Mouse (Mus musculus) kidney, adult 2 months (tissue): Measurements from ENCODE around the gene Cabp2. TPM values are rescaled to one million over a fixed set of nuclear protein-coding genes. Genes with fewer than 3 reads are reported as not detected.

Experiments used
- DNase-seq: peaks from one replicate; pipeline ENCODE4 v3.0.0; 2021
- H3K27ac ChIP-seq: fragments of 200-500 bp; 2 replicates; pipeline ENCODE4 v1.5.1; 2012; ENCODE audit warnings: low read depth, low read length, control low read depth, inconsistent platforms; ENCODE audit not compliant: insufficient read depth
- H3K27me3 ChIP-seq: fragments of 200-500 bp; replicated peaks from 2 replicates; pipeline ENCODE4 v1.6.1; 2012; ENCODE audit warnings: mild to moderate bottlenecking, moderate library complexity, low read length, inconsistent platforms; ENCODE audit not compliant: control insufficient read depth, insufficient read depth
- H3K36me3 ChIP-seq: fragments of 200-500 bp; 2 replicates; pipeline ENCODE4 v1.6.1; 2012; ENCODE audit warnings: mild to moderate bottlenecking, moderate library complexity, low read length, inconsistent platforms; ENCODE audit not compliant: control insufficient read depth, insufficient read depth
- H3K4me1 ChIP-seq: fragments of 200-500 bp; 2 replicates; pipeline ENCODE4 v1.6.1; 2011; ENCODE audit warnings: low read length; ENCODE audit not compliant: control insufficient read depth, insufficient read depth
- H3K4me3 ChIP-seq: fragments of 200-500 bp; 2 replicates; pipeline ENCODE4 v1.5.1; 2011; ENCODE audit warnings: mild to moderate bottlenecking, low read depth, low read length, control low read depth; ENCODE audit not compliant: insufficient read depth
- CTCF ChIP-seq: fragments of 200-500 bp; conservative IDR thresholded peaks from 2 replicates; pipeline ENCODE4 v1.5.1; 2011; ENCODE audit warnings: low read depth, mild to moderate bottlenecking, control low read depth, low read length, moderate library complexity, mixed read lengths; ENCODE audit not compliant: insufficient read depth, insufficient read length
- POLR2A ChIP-seq: fragments of 200-500 bp; IDR thresholded peaks from one replicate; pipeline ENCODE4 v1.6.1; 2011; ENCODE audit warnings: low read depth, low read length, control low read depth
- WGBS: fragments of 180-500 bp; shearing (Covaris S2); methylation state at CpG from one replicate; pipeline ENCODE4 v1.1.7; 2018; 5-methylcytosine and 5-hydroxymethylcytosine counted together
- polyA plus RNA-seq: library from polyadenylated mRNA; depleted of rRNA; stranded (reverse); fragments of >200 nt; gene quantifications from 2 replicates; pipeline ENCODE4 v1.2.3, GENCODE M21; 2012

Gene Cabp2
- polyA plus RNA-seq, 1 experiment = 0.66 TPM

GRCm38 (mm10) chr19:4092750-4093149 is 11.4 kb downstream of the Cabp2 start:
- no peak for DNase-seq
- H3K27me3 ChIP-seq = no peaks in the 10 kb centered on the region
- TF ChIP-seq CTCF (no peak), POLR2A (no peak)
- no peak overlapping the region for H3K27ac ChIP-seq
- no peak overlapping the region for H3K4me3 ChIP-seq
- WGBS = 45% methylated on average over 3 of the region's 3 CpGs
- peaks cover 4% of the 10 kb centered on the region; the same call in 1 of the 2 replicates for H3K4me1 ChIP-seq
- no peaks in the 10 kb centered on the region for H3K36me3 ChIP-seq

- Histone ChIP-seq H3K4me1 (peaks cover 9% of the 10 kb centered on the region; the same call in 1 of the 2 replicates), H3K27me3 (no peaks in the 10 kb centered on the region), H3K27ac (no peak overlapping the region), H3K36me3 (no peaks in the 10 kb centered on the region), H3K4me3 (no peak overlapping the region)
- TF ChIP-seq CTCF (no peak), POLR2A (no peak)
- DNase-seq = no peak
- 66% methylated on average over 7 of the region's 7 CpGs for WGBS
Measured at GRCm38 (mm10) chr19:4093772-4094171, 12.4 kb downstream of the Cabp2 start.

- 74% methylated on average over 3 of the region's 3 CpGs for WGBS
- no peak for TF ChIP-seq CTCF
- no peak for TF ChIP-seq POLR2A
- no peaks in the 10 kb centered on the region for H3K27me3 ChIP-seq
- peaks cover 11% of the 10 kb centered on the region; the same call in 1 of the 2 replicates for H3K4me1 ChIP-seq
- no peak overlapping the region for H3K4me3 ChIP-seq
- no peak for DNase-seq
- no peak overlapping the region for H3K27ac ChIP-seq
- H3K36me3 ChIP-seq = no peaks in the 10 kb centered on the region
Measured at GRCm38 (mm10) chr19:4094348-4094747, 13.0 kb downstream of the Cabp2 start.

GRCm38 (mm10) chr19:4094774-4095303 is 13.5 kb downstream of the Cabp2 start:
- Histone ChIP-seq H3K4me3 (no peak overlapping the region), H3K4me1 (peaks cover 11% of the 10 kb centered on the region; the same call in 1 of the 2 replicates), H3K27me3 (no peaks in the 10 kb centered on the region), H3K27ac (no peak overlapping the region), H3K36me3 (no peaks in the 10 kb centered on the region)
- no peak for DNase-seq
- 79% methylated on average over 5 of the region's 5 CpGs for WGBS
- TF ChIP-seq POLR2A = no peak

GRCm38 (mm10) chr19:4095802-4096201 is 14.4 kb downstream of the Cabp2 start:
- H3K27ac ChIP-seq = no peak overlapping the region
- WGBS = 79% methylated on average over 3 of the region's 3 CpGs
- peaks cover 11% of the 10 kb centered on the region; the same call in 1 of the 2 replicates for H3K4me1 ChIP-seq
- DNase-seq = no peak
- H3K4me3 ChIP-seq = no peak overlapping the region
- no peaks in the 10 kb centered on the region for H3K27me3 ChIP-seq
- TF ChIP-seq POLR2A (no peak), CTCF (no peak)
- H3K36me3 ChIP-seq = no peaks in the 10 kb centered on the region

- WGBS = 1% methylated on average over 65 of the region's 65 CpGs
- Histone ChIP-seq H3K27me3 (no peaks in the 10 kb centered on the region), H3K36me3 (no peaks in the 10 kb centered on the region), H3K27ac (peak within 1 kb of the TSS; percentile 88), H3K4me3 (peak within 1 kb of the TSS; percentile 64), H3K4me1 (peaks cover 11% of the 10 kb centered on the region; the same call in 1 of the 2 replicates)
- TF ChIP-seq POLR2A (peak; percentile 76), CTCF (no peak)
- peak; percentile 100 for DNase-seq
Measured at GRCm38 (mm10) chr19:4096642-4097440, 15.5 kb downstream of the Cabp2 start, which contains the start of gene Cdk2ap2. TSS of gene Cdk2ap2 (plus strand) at chr19:4097182.

GRCm38 (mm10) chr19:4097441-4097825 is 16.1 kb downstream of the Cabp2 start:
- peak overlapping the region; percentile 76 for H3K27ac ChIP-seq
- no peak for TF ChIP-seq CTCF
- no peak for TF ChIP-seq POLR2A
- peaks cover 11% of the 10 kb centered on the region; the same call in 1 of the 2 replicates for H3K4me1 ChIP-seq
- peak; percentile 94 for DNase-seq
- H3K27me3 ChIP-seq = no peaks in the 10 kb centered on the region
- peak overlapping the region; percentile 64 for H3K4me3 ChIP-seq
- H3K36me3 ChIP-seq = no peaks in the 10 kb centered on the region
- 3% methylated on average over 21 of the region's 21 CpGs for WGBS
